Mouse (Mus musculus) left cerebral cortex, postnatal 4 days (tissue): Measurements from ENCODE around the gene Ptpn20. TPM values are rescaled to one million over a fixed set of nuclear protein-coding genes. Genes with fewer than 3 reads are reported as not detected.

Experiments used
- DNase-seq: peaks from one replicate; pipeline ENCODE4 v3.0.0-alpha.2; 2022
- intact Hi-C: fragments of 180-260 bp; cut with DNase I; formaldehyde crosslinking; loops from one replicate; pipeline ENCODE4 v1.15.1; 2025
- total RNA-seq, 2 experiments: library from RNA; stranded (reverse); gene quantifications; 2 replicates each; pipeline ENCODE4 v1.2.3; 2021

The Ptpn20 gene
- total RNA-seq, result 1 to 10 TPM in 1 of 2 experiments, under 1 TPM in 1; 0.93 to 1.3 TPM

DNA sequence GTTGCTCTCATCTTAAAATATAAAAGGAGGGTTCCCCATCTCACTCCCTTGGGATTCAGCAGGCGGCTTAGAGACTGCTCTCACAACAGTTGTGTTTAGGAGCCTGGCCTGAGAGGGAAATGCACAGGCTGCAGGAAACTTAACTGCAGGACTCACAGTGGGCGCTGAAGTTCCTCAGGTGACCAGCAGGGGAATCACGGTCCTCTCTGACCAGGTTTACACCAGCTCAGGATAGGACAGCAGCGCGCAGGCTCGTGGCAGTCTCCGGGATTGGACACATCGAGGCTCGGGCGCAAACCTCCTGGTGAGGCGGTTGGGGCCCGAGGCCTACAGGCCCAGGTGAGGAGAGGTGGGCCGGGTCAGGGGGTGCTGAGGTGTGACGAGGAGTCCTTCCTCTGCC is at the start of gene Ptpn20:
Ptpn20 (plus strand) TSS at position 257 of the 400 bp plus-strand sequence.
- intact Hi-C loops, result no loop called here
- DNase-seq, result peak; percentile 10

DNA sequence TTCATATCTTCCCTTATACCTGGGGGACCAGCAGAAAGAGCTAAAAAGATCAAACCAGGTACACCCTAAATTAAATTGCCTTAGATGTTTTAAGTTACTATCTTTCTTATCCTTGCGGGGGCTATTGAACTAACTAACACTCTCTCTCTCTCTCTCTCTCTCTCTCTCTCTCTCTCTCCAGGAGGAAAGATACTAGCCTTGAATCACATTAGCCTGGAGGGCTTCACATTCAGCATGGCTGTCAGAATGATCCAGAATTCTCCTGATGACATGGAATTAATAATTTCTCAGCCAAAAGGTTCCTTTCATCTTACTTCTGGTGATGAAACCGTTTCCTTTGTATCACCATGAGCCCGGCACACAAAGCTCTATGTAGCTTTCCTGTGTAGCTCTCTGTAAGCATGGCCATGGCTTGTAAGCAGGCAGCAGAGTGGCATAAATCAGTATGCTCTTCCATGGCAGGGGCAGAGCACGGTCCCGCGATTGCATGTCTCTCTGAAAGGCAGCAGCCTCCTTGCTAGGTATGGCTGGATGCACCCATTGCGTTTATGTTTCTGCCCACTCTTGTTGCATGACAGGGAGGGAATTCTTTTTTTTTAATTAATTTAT is 49.3 kb upstream of the Ptpn20 start:
- no peak for DNase-seq
- intact Hi-C loops, result no loop called here

DNA sequence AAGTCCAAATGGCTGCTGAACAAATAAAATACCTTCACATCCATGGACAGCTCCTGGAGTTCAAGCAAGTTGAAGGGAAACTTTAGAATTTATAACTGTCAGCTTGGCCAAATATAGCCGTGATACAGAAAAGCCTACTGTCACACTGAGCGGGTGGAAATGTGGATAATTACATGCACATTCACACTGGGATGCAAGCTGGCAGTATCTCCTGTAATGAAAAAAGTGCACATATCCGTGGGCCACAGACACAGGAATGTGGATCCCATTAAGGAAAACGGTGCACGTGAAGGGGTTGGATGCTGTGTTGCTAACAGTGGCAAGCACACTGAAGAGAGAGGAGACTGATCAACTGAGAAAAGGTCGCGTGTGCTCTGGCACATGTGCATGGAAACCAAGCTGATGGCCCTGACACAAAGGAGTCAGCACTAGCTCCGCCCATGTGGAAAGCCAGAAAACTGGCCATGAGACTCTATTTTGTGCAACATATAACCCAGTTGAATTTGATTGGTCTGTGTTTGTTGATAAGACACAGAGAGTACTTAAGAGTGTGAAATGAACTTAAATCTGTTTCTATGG is 43.4 kb upstream of the Ptpn20 start:
- no peak for DNase-seq
- intact Hi-C loops, result no loop called here

DNA sequence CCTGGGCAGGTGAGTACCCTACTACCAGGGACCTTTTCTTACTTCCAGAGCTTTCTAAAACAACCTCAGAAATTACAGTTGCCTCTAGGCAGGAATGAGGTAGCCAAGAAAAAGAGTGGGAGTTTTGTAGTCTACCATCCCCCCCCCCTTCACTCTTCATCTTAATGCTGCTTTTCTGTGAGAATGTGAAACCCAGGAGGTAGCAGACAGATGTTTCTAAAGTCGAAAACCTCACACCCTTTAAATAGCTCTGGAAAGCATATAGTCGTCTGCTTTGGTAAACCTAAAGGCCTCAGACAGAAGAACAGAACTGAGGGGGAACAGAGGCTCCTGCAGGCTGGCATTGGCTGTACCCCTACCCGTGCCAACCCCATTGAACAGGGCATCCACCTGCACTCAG is 40.4 kb upstream of the Ptpn20 start:
- no peak for DNase-seq
- intact Hi-C loops, result no loop called here

DNA sequence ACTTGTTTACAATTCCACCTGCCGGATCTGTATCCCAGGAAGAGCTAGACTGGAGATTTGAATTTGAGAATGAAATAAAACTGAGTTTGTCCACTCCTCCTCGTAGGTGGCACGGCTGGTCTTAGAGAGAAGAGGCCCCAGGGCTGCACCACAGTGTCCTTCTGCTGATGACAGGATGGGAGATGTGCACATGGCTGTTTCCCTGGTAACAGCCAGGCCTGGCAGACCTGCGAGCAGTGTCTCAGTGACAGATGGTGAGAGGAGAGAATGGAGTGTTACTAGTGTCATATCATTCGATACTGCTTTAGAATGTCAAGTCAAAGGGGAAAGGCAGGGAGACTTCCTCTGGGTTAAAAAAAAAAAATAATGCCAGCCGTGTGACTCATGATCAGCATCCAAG is 39.2 kb upstream of the Ptpn20 start:
- peak; percentile 73 for DNase-seq
- intact Hi-C loops, result no loop called here

DNA sequence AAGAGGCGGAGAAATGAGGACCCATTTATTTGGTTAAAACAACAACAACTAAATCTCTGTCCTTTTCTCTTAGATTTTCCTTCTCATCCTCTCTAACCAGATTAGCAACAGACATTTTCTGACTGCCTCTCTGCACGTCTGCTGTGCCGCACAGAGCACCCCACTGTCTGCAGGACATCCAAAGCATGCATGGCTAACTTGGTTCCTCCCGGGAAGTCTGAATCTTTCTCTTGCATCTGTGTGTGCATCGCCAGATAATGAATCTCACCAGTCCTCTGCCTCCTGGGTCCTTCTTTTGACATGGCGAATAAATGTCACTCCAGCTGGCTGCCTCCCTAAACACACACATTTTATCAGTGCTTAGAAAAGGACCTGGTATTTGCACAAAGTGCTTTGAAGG is 18.3 kb upstream of the Ptpn20 start:
- intact Hi-C loops, result no loop called here
- DNase-seq, result no peak

DNA sequence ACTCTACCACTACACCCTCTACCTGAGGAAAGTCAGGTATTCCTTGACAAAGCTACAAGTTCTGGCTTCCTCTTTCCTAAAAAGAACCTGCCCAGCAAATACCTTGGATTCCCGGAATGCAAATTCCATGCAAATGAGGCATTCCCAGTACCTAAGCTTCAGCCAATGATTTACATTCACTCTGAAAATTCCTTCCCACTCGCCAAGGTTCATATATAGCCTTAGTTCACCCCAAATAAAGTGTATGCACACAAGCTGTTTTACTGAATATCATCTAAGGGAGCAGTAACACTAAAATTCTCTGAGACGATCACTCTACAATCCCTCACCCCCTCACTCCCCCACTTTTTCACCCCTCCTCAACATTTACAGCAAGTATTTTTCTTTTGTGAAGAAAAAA is 15.4 kb upstream of the Ptpn20 start:
- DNase-seq, result no peak
- intact Hi-C loops, result no loop called here

DNA sequence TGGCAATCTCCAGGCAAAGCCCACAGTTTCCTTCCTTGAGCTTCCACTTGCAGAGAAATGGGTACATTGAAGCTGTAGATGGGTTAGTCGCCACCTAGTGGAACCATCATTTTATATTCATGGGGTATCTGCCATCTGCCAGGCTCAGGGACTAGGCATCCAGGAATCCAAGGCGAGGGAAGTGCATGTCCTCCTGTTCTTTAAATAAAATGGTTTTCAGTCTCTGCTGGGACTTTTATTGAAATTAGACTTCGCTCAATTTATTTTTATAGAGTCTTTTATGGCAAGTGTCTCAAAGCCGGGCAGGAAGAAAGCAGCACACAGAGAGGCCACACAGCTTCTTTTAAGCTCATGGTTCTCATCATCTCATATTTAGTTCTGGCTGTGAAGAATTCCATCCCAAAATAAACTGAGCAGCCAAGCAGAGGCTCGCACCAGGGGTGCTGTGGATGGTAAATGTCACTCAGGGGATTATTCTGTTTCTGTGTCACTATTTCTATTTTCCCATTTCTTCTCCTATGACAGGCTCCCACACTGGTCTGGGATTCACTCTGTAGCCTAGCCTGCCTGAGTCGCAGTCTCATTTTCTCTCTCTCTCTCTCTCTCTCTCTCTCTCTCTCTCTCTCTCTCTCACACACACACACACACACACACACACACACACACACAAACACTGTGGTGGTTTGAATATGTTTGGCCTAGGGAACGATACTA is 9.1 kb upstream of the Ptpn20 start:
- no peak for DNase-seq
- intact Hi-C loops, result no loop called here

DNA sequence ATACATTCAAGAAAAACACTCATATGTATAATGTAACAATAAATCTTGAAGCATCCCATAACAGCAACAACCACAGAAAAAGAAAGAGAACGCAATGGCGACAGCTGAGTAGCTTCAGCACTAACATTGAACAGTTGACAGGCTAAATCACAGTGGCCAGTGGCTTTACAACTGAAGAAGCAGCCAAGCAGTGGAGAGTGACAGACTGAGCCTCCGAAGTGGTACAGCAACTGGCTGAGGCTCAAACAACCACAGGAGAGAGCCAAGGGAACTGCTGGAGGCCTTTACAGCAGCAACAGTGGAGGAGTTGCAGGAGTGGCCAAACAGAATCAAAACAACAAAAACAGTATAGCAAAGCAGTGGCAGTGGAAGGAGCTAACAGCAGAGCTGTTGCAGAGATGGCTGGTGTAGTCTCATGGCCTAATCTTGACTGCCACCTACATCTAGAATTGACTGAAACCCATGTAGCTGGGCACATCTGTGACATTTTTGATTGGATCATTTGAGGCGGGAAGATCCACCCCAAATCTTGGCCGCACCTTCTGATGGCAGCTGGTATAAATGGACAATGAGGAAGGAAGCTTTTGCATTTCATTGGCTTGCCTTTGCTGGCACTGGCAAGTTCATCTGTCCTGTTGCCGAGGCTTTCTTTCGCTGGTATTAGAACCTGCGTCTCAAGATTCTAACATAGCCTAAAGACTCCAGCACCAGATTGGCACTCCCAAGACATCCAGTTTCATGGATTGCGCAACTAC is 9.5 kb downstream of the Ptpn20 start:
- intact Hi-C loops, result no loop called here
- peak; percentile 28 for DNase-seq

DNA sequence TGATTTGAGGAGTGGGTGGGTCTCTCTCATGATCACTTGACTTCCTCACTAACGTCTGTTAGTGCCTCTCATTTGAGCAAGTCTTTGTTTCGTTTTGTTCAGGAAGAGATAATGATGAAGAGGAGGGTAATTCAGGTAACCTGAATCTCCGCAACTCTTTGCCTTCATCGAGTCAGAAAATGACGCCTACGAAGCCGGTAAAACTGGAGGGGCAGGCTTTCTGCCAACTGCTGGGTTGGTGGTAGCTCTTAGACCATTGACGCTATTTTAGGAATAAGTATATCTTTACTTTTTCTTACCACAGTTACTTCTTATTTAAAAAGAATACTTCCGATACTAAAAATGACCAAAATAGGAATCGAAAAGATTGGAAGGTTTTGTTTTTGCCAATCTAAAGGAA is 18.4 kb downstream of the Ptpn20 start:
- intact Hi-C loops, result no loop called here

DNA sequence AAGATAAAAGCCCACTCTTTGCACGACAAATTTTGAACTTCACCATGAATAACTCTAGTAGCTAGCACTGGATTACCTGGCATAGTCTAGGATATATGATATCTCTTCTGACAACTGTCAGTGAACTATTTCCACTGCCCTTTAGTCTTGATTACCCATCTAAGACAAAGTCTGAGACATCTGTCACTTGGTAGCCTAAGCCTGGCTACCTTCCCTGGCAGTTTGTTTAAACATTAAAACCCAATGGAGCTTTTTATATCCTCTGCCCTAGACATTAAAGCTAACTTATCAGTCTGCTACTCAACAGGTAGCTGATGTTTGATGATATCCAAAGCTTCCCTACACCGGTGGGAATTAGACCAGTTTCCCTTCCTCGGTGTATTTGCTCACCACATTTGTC is 36.0 kb downstream of the Ptpn20 start:
- no peak for DNase-seq
- intact Hi-C loops, result no loop called here

More for the DNA sequence above, 18.4 kb downstream of the Ptpn20 start:
- no peak for DNase-seq

DNA sequence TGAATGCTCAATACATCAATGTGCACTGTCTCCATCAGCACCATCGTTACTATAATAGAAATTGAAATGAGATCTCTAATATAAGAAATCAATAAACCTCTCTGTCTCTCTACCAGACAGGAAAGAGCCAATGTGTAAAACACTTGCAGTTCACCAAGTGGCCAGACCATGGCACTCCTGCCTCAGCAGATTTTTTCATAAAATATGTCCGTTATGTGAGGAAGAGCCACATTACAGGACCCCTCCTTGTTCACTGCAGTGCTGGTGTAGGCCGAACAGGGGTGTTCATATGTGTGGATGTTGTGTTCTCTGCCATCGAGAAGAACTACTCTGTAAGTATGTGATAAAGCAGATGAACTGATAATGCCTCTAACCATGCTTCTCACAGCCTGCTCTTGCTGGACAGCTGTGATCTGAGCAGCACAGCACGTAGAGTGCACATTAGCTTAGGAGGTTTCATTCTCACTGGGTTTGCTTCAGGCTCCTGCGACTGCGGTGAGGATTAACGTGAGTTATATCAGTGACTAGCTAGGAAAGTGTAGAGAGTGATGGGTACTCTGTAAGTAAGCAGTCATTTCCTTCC is 43.9 kb downstream of the Ptpn20 start:
- DNase-seq, result peak; percentile 54
- intact Hi-C loops, result loop anchor here (5.0 kb wide), 1 partner anchor 299 kb away; no protein-coding TSS in a partner anchor

DNA sequence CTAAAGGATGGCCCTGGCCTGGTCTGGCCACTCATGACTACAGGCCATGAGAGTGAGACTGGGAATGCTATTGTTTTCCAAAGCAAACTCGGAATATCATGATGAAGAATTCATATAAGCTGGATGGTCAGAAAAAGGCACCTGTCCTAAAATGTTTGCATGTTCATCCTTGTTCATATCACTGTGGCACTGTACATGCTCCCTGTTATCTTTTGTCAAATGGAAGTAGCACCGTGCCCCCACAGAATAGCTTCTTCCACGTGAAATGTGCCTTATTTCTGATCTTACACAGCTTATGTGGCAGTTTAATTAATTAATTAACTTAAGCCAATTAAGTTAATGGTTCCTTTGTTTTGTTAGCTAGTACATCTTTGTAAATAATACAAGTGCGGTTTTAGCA is 45.3 kb downstream of the Ptpn20 start:
- intact Hi-C loops, result loop anchor here (5.0 kb wide), 1 partner anchor 298 kb away; no protein-coding TSS in a partner anchor
- DNase-seq, result no peak

DNA sequence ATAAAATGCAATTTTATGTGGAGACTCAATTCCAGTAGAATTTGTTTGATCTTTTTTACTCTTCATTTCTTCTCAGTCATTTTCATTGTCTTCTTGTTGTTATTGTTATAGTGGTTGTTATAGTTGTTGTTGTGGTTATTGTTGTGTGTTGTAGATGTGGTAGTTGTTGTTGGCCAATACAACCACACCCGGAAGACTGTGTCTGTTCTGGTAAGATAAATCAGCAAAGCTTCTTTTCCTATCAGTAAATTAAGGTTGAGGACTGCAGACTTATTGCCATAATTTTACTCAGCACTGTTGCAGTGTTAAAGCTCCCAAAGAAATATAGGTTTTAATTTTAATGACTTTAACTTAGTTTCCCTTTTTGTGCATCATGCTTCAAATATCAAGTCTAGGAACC is 45.8 kb downstream of the Ptpn20 start:
- DNase-seq, result no peak
- intact Hi-C loops, result loop anchor here (5.0 kb wide), 1 partner anchor 298 kb away; no protein-coding TSS in a partner anchor

DNA sequence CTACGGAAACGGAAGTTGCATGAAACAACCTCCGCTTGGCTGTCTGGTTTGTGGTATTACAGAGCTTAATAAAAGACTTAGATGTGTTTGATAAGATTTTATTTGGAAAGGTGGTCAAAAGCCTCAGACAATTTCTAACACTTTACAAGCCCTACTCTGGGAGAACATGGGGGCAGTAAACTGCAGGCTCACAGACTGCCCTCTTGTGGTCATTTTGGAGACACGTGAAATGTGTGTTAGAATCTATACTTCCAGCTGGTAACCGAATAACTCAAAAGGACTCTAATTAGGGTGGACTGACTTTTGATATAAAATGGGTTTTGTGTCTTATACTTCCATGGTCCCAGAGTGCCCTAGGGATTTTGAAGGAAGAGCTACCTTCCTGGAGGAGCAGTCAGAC is 50.4 kb downstream of the Ptpn20 start:
- intact Hi-C loops, result no loop called here
- DNase-seq, result no peak

DNA sequence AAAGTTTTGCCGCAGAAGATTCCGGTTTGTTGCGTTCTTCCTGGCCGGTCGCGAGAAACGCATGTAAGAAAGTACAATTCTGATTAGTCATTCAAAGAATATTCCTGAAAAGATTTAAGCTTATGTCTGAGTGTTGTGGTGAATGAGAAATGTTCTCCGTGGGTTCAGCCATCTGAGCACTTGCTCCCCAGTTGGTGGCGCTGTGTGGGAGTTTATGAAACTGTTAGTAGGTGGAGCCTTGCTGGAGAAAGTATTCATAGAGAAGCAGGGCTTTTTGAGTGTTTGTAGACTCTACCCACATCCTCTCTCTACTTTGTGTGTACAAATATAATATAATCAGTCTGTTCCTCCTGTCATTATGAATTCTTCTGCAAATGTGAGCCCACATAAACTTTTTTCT is 61.7 kb downstream of the Ptpn20 start:
- intact Hi-C loops, result no loop called here
- DNase-seq, result peak; percentile 39

DNA sequence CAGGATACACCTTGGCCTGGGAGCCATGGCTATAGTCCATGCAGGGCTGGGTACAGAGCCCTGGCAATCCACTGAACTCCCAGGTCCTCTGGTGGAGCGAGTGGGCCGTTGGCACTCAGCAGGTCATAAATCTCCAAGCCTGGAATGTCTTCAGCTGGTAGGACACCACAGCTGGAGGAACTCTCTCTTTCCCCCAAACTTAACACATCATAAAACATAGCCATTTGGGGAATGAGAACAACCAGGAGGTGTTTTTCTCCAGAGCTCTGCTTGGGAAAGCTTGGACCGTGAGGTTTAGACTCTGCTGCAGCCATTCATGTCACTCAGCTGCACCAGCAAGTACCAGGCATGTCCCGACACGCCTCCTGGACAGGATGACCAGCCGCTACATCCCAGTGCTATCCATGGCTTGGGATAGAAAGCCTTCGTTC is 68.5 kb downstream of the Ptpn20 start:
- intact Hi-C loops, result no loop called here
- no peak for DNase-seq

DNA sequence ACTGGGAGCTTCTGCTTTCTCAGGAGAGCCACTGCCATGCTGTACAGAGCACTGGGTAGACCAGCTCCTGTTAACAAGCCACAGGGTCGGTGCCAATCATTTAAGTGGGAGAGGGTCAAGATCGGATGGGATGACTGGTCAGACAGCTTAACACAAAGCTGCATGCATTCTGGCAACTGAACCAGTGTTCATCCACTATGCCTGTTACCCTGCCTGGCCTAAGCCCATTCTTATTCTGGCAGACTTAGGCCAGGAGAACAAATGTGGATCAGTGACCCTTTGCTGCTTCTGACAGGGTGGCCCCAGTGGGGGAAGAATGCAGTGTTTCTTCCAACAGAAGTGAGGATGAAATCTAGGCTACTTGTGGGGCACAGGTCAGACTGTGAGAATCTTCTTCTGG is 69.3 kb downstream of the Ptpn20 start:
- no peak for DNase-seq
- intact Hi-C loops, result no loop called here

DNA sequence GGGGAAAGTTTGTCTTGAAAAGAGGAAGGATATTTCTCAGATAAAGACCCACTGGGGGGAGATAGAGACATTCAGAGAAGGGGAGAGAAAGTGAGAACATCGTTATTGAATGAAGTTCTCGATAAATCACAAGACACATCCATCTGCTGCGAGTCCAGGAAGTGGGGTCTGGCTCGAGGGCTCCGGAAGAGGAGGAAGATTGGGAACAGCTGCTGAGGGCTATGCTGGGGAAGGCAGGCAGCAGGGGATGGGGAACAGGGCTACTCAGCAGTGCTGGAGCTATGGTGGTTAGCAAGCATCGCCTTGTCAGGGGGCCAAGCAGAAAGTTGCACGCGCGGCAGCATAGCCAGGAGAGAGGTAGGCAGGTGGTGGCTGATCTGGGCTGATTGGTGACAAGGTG is 73.1 kb downstream of the Ptpn20 start:
- intact Hi-C loops, result no loop called here
- DNase-seq, result no peak

DNA sequence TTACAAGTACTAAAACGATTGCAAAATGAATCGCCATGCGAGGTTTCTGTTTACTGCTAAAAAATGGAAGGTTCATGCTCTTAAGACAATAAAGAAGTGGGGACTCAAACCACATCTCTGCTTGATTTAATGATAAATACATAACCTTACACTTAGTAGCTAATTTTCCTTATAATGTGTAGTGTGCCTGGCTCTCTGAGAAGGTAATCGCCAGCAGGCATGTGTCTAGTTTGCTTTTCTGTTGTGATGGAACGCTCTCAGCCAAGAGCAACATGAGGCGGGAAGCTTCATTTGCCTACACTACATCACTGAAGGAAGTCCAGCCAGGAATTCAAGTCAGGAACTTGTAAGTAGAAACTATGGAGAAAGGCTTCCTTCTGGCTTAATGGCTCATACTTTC is 77.3 kb downstream of the Ptpn20 start:
- intact Hi-C loops, result no loop called here
- no peak for DNase-seq

DNA sequence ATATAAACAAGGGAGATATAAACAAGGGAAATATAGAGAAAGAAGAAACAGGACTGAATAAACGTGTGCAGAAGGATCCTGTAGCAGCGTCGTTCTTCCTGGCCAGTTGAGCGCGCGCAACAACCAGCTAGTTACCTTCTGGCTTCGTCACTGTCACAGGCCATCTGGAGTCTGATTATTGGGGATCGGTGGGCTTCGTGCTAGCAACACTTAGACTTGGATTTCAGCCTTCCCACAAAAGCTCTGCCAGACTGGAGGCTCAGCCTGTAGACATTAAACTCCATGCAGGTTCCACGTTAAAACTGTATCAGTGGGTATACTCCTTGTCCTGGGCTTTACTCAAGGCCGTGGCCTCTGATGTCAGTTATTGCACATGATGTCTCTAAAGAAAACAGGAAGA is 80.9 kb downstream of the Ptpn20 start:
- no peak for DNase-seq
- intact Hi-C loops, result loop anchor here (10.0 kb wide), 1 partner anchor 405 kb away; no protein-coding TSS in a partner anchor
